Mouse (Mus musculus) MEL (cell line): ENCODE data around the gene Dthd1. TPM values are rescaled to one million over a fixed set of nuclear protein-coding genes. Genes with fewer than 3 reads are reported as not detected.

Experiments
- DNase-seq: peaks from one replicate; pipeline ENCODE4 v3.0.0; 2011; ENCODE audit warnings: low read depth, low spot score
- H3K27ac ChIP-seq: 2 replicates; pipeline ENCODE4 v1.5.1; 2012; ENCODE audit warnings: low read depth, mild to moderate bottlenecking, control low read depth, low read length, moderate library complexity; ENCODE audit not compliant: control insufficient read depth
- H3K27me3 ChIP-seq, 2 experiments: fragments of 150-350 bp in 1 of 2; sonication (generic) in 1 of 2; 2 replicates each; pipeline ENCODE4 v1.6.1; 2012; ENCODE audit warnings: low read length in 2 of 2, mild to moderate bottlenecking in 2 of 2, improper control_type of control experiment in 1 of 2, moderate library complexity in 1 of 2; ENCODE audit not compliant: insufficient read depth in 2 of 2, control insufficient read depth in 1 of 2
- H3K36me3 ChIP-seq, 2 experiments: 2 replicates each; pipeline ENCODE4 v1.6.1; 2012 to 2014; ENCODE audit warnings: low read length in 2 of 2, improper control_type of control experiment in 1 of 2, inconsistent platforms in 1 of 2, mild to moderate bottlenecking in 1 of 2; ENCODE audit not compliant: insufficient read depth in 2 of 2, control insufficient read depth in 1 of 2
- H3K4me1 ChIP-seq, 2 experiments: fragments of 150-350 bp in 1 of 2; sonication (generic) in 1 of 2; 2 replicates each; pipeline ENCODE4 v1.6.1; 2012; ENCODE audit warnings: low read length in 2 of 2, improper control_type of control experiment in 1 of 2, mild to moderate bottlenecking in 1 of 2; ENCODE audit not compliant: insufficient read depth in 2 of 2, control insufficient read depth in 1 of 2
- H3K4me3 ChIP-seq, 2 experiments: fragments of 150-350 bp in 1 of 2; sonication (generic) in 1 of 2; 2 replicates each; pipeline ENCODE4 v1.5.1; 2012; ENCODE audit warnings: low read depth in 2 of 2, low read length in 2 of 2, mild to moderate bottlenecking in 2 of 2, moderate library complexity in 2 of 2, control low read depth in 1 of 2, improper control_type of control experiment in 1 of 2; ENCODE audit not compliant: control insufficient read depth in 1 of 2, insufficient read depth in 1 of 2
- H3K79me2 ChIP-seq: 2 replicates; pipeline ENCODE4 v1.6.1; 2012; ENCODE audit warnings: mild to moderate bottlenecking, low read length, moderate library complexity; ENCODE audit not compliant: control insufficient read depth, poor library complexity, insufficient read depth
- H3K9ac ChIP-seq: 2 replicates; pipeline ENCODE4 v1.6.1; 2012; ENCODE audit warnings: low read depth, mild to moderate bottlenecking, control low read depth, low read length, moderate library complexity; ENCODE audit not compliant: control insufficient read depth, poor library complexity, severe bottlenecking
- H3K9me3 ChIP-seq: fragments of 150-350 bp; sonication (generic); replicated peaks from 2 replicates; pipeline ENCODE4 v1.6.1; 2012; ENCODE audit warnings: mild to moderate bottlenecking, low read length, improper control_type of control experiment, moderate library complexity; ENCODE audit not compliant: insufficient read depth
- BHLHE40 ChIP-seq: IDR thresholded peaks from 2 replicates; pipeline ENCODE4 v1.6.1; 2012; ENCODE audit warnings: low read depth, mild to moderate bottlenecking, inconsistent platforms, low read length, improper control_type of control experiment, borderline replicate concordance
- CHD1 ChIP-seq: IDR thresholded peaks from 2 replicates; pipeline ENCODE4 v1.6.1; 2012; ENCODE audit warnings: low read depth, mild to moderate bottlenecking, inconsistent platforms, low read length, improper control_type of control experiment
- CHD2 ChIP-seq: IDR thresholded peaks from 2 replicates; pipeline ENCODE4 v1.6.1; 2011; ENCODE audit warnings: low read length, improper control_type of control experiment
- CTCF ChIP-seq, 3 experiments: IDR thresholded peaks in 2 of 3; conservative IDR thresholded peaks in 1 of 3; 2 replicates each; pipeline ENCODE4 v1.5.1; 2011 to 2012; ENCODE audit warnings: low read length in 3 of 3, low read depth in 2 of 3, mild to moderate bottlenecking in 2 of 3, improper control_type of control experiment in 1 of 3, inconsistent platforms in 1 of 3, mixed read lengths in 1 of 3, moderate library complexity in 1 of 3; ENCODE audit not compliant: control insufficient read depth in 1 of 3, insufficient read depth in 1 of 3, poor library complexity in 1 of 3, severe bottlenecking in 1 of 3
- E2F4 ChIP-seq: IDR thresholded peaks from 2 replicates; pipeline ENCODE4 v1.6.1; 2011; ENCODE audit warnings: low read depth, low read length, improper control_type of control experiment, borderline replicate concordance
- EP300 ChIP-seq, 2 experiments: IDR thresholded peaks; 2 replicates each; pipeline ENCODE4 v1.6.1; 2011; ENCODE audit warnings: improper control_type of control experiment in 2 of 2, low read length in 2 of 2, low read depth in 1 of 2, mild to moderate bottlenecking in 1 of 2
- GATA1 ChIP-seq: IDR thresholded peaks from 2 replicates; pipeline ENCODE4 v1.6.1; 2011; ENCODE audit warnings: low read depth, low read length, improper control_type of control experiment
- HCFC1 ChIP-seq: IDR thresholded peaks from 2 replicates; pipeline ENCODE4 v1.6.1; 2012; ENCODE audit warnings: low read depth, mild to moderate bottlenecking, inconsistent platforms, low read length, improper control_type of control experiment, moderate library complexity
- MAFK ChIP-seq: IDR thresholded peaks from 2 replicates; pipeline ENCODE4 v1.6.1; 2011; ENCODE audit warnings: low read depth, mild to moderate bottlenecking, low read length, improper control_type of control experiment, borderline replicate concordance
- MAZ ChIP-seq: IDR thresholded peaks from 2 replicates; pipeline ENCODE4 v1.6.1; 2012; ENCODE audit warnings: low read depth, mild to moderate bottlenecking, inconsistent platforms, low read length, improper control_type of control experiment
- MXI1 ChIP-seq: IDR thresholded peaks from 2 replicates; pipeline ENCODE4 v1.6.1; 2011; ENCODE audit warnings: mild to moderate bottlenecking, low read depth, low read length, improper control_type of control experiment
- MYC ChIP-seq: IDR thresholded peaks from 2 replicates; pipeline ENCODE4 v1.6.1; 2011; ENCODE audit warnings: low read depth, mild to moderate bottlenecking, low read length, improper control_type of control experiment, moderate library complexity
- POLR2A ChIP-seq, 2 experiments: IDR thresholded peaks; 2 replicates each; pipeline ENCODE4 v1.6.1; 2011 to 2012; ENCODE audit warnings: low read length in 2 of 2, mild to moderate bottlenecking in 2 of 2, control low read depth in 1 of 2, improper control_type of control experiment in 1 of 2, low read depth in 1 of 2, moderate library complexity in 1 of 2; ENCODE audit not compliant: control insufficient read depth in 1 of 2, insufficient read depth in 1 of 2, poor library complexity in 1 of 2
- POLR2AphosphoS2 ChIP-seq: IDR thresholded peaks from 2 replicates; pipeline ENCODE4 v1.6.1; 2011; ENCODE audit warnings: low read length, improper control_type of control experiment
- POLR2AphosphoS5 ChIP-seq: IDR thresholded peaks from 2 replicates; pipeline ENCODE4 v1.6.1; 2012; ENCODE audit warnings: low read depth, borderline replicate concordance, mild to moderate bottlenecking, inconsistent platforms, low read length, moderate library complexity, mixed read lengths
- RCOR1 ChIP-seq: IDR thresholded peaks from 2 replicates; pipeline ENCODE4 v1.6.1; 2012; ENCODE audit warnings: low read depth, mild to moderate bottlenecking, inconsistent platforms, low read length, improper control_type of control experiment
- SIN3A ChIP-seq: IDR thresholded peaks from 2 replicates; pipeline ENCODE4 v1.6.1; 2012; ENCODE audit warnings: low read length, improper control_type of control experiment, inconsistent platforms
- UBTF ChIP-seq: IDR thresholded peaks from 2 replicates; pipeline ENCODE4 v1.6.1; 2012; ENCODE audit warnings: low read depth, mild to moderate bottlenecking, inconsistent platforms, low read length, improper control_type of control experiment, moderate library complexity, borderline replicate concordance; ENCODE audit not compliant: insufficient read depth
- ZC3H11A ChIP-seq: IDR thresholded peaks from 2 replicates; pipeline ENCODE4 v1.6.1; 2012; ENCODE audit warnings: low read depth, mild to moderate bottlenecking, inconsistent platforms, low read length, improper control_type of control experiment
- ZKSCAN1 ChIP-seq: IDR thresholded peaks from 2 replicates; pipeline ENCODE4 v1.6.1; 2012; ENCODE audit warnings: low read depth, mild to moderate bottlenecking, inconsistent platforms, low read length, improper control_type of control experiment, moderate library complexity
- ZNF384 ChIP-seq: IDR thresholded peaks from 2 replicates; pipeline ENCODE4 v1.6.1; 2012; ENCODE audit warnings: low read depth, mild to moderate bottlenecking, inconsistent platforms, low read length, improper control_type of control experiment
- polyA plus RNA-seq, 2 experiments: library from polyadenylated mRNA; stranded (reverse) in 1 of 2; unstranded in 1 of 2; fragments of >175 nt in 1 of 2; fragments of >200 nt in 1 of 2; gene quantifications; 2 replicates each; pipeline versions ENCODE4 v1.2.1 to v1.2.4; 2012; ENCODE audit warnings: low replicate concordance in 2 of 2, low read depth in 1 of 2; ENCODE audit not compliant: insufficient read length in 2 of 2, insufficient read depth in 1 of 2, missing spikeins in 1 of 2
- total RNA-seq: library from RNA; depleted of rRNA; stranded (reverse); fragments of 300-350 nt; gene quantifications from 2 replicates; pipeline ENCODE4 v1.2.3, GENCODE M21; 2012

Dthd1 gene
- total and polyA plus RNA-seq, 3 experiments = not detected

DNA sequence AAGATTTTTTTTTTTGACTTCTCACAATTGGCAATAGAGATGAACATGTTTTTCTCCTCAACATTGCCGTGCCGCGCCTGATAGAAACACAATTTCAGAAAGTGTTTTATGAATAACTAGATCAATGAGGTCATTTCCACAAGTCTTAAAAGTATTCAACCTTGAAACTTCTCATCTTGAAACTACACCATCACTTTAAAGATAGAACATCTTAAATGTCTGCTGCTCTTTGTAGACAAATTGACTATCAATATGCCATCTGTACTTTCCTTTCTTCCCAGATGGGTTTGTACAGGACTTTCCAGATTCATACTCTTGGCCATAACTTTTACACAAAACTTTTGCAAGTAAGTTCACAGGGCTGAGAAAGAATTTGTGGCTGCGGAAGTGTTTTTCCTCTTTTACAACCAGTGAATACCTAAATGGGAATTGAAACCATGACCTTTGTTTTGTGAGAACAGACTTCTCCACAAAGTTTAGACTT, 40.8 kb downstream of the Dthd1 start:
- Histone ChIP-seq H3K4me3 (no peak overlapping the region), H3K9me3 (no peaks in the 10 kb centered on the region), H3K27ac (no peak overlapping the region), H3K27me3 (no peaks in the 10 kb centered on the region), H3K36me3 (no peaks in the 10 kb centered on the region), H3K4me1 (no peaks in the 10 kb centered on the region), H3K9ac (no peak overlapping the region), H3K79me2 (no peaks in the 10 kb centered on the region)
- DNase-seq = no peak
- no peak for TF ChIP-seq UBTF
- TF ChIP-seq HCFC1 = no peak
- TF ChIP-seq POLR2AphosphoS2 = no peak
- TF ChIP-seq CHD2 = no peak
- TF ChIP-seq E2F4 = no peak
- no peak for TF ChIP-seq CHD1
- TF ChIP-seq ZC3H11A = no peak
- TF ChIP-seq ZNF384 = no peak
- no peak for TF ChIP-seq GATA1
- TF ChIP-seq RCOR1 = no peak

- TF ChIP-seq MAZ = no peak
- no peak for TF ChIP-seq RCOR1
- no peak for TF ChIP-seq ZNF384
- no peak for TF ChIP-seq CTCF (IDR thresholded peaks at IDR 0.05 in 2 of 3, conservative IDR thresholded peaks at IDR 0.05 in 1 of 3; ENCODE audit: control insufficient read depth in 1 of 3, insufficient read depth in 1 of 3, low read depth in 2 of 3, low read length in 3 of 3, poor library complexity in 1 of 3, severe bottlenecking in 1 of 3)
- no peak for TF ChIP-seq BHLHE40
- no peak for TF ChIP-seq CHD1
- TF ChIP-seq E2F4 = no peak
- no peak for TF ChIP-seq GATA1
- TF ChIP-seq ZKSCAN1 = no peak
- no peak for TF ChIP-seq POLR2A (IDR thresholded peaks at IDR 0.05; ENCODE audit: control insufficient read depth in 1 of 2, insufficient read depth in 1 of 2, low read depth in 1 of 2, low read length in 2 of 2, poor library complexity in 1 of 2)
- no peak for TF ChIP-seq EP300 (IDR thresholded peaks at IDR 0.05; ENCODE audit: low read depth in 1 of 2, low read length in 2 of 2)
- no peak for TF ChIP-seq MXI1
- TF ChIP-seq ZC3H11A = no peak
- no peak for TF ChIP-seq MAFK
- no peak for TF ChIP-seq UBTF
- TF ChIP-seq POLR2AphosphoS5 = no peak
- TF ChIP-seq MYC = no peak
- no peak for TF ChIP-seq SIN3A
- no peaks in the 10 kb centered on the region for H3K9me3 ChIP-seq
Observed at GRCm38 (mm10) chr5:62857502-62857901, 43.9 kb downstream of the Dthd1 start.

More at GRCm38 (mm10) chr5:62857502-62857901, 43.9 kb downstream of the Dthd1 start:
- no peak for DNase-seq
- H3K27ac ChIP-seq = no peak overlapping the region
- no peaks in the 10 kb centered on the region for H3K4me1 ChIP-seq
- no peak overlapping the region for H3K4me3 ChIP-seq
- no peak overlapping the region for H3K9ac ChIP-seq
- no peaks in the 10 kb centered on the region for H3K27me3 ChIP-seq
- no peaks in the 10 kb centered on the region for H3K36me3 ChIP-seq
- H3K79me2 ChIP-seq = no peaks in the 10 kb centered on the region
